Mouse (Mus musculus): ENCODE measurements at regions not wholly inside any gene's neighbourhood (a gene's known extent, or its start where the extent isn't known, plus 50 kb on each side); places are given as distances from the start of the nearest gene placed in this dataset.
A peak's percentile ranks its signal among the peaks of the same experiment; 100 is the strongest.

- Histone ChIP-seq H3K36me3 (ENCODE audit: control insufficient read depth in 1 of 2, insufficient read depth in 2 of 2, low read length in 2 of 2) (no peaks in the 10 kb centered on the region), H3K9ac (ENCODE audit: control insufficient read depth, low read depth, low read length, poor library complexity, severe bottlenecking) (no peak overlapping the region), H3K9me3 (replicated peaks; ENCODE audit: insufficient read depth, low read length) (no peaks in the 10 kb centered on the region), H3K79me2 (ENCODE audit: control insufficient read depth, insufficient read depth, low read length, poor library complexity) (no peaks in the 10 kb centered on the region), H3K27ac (ENCODE audit: control insufficient read depth, low read depth, low read length) (no peak overlapping the region), H3K4me3 (ENCODE audit: control insufficient read depth in 1 of 2, insufficient read depth in 1 of 2, low read depth in 2 of 2, low read length in 2 of 2) (no peak overlapping the region), H3K4me1 (ENCODE audit: control insufficient read depth in 1 of 2, insufficient read depth in 2 of 2, low read length in 2 of 2) (no peaks in the 10 kb centered on the region), H3K27me3 (ENCODE audit: control insufficient read depth in 1 of 2, insufficient read depth in 2 of 2, low read length in 2 of 2) (no peaks in the 10 kb centered on the region)
- DNase-seq (ENCODE audit: low read depth, low spot score) = no peak
- TF ChIP-seq KAT2A (conservative IDR thresholded peaks at IDR 0.05; ENCODE audit: low read depth, low read length) (no peak), UBTF (IDR thresholded peaks at IDR 0.05; ENCODE audit: borderline replicate concordance, insufficient read depth, low read depth, low read length) (no peak), POLR2A (IDR thresholded peaks at IDR 0.05; ENCODE audit: control insufficient read depth in 1 of 2, insufficient read depth in 1 of 2, low read depth in 1 of 2, low read length in 2 of 2, poor library complexity in 1 of 2) (no peak), CHD2 (IDR thresholded peaks at IDR 0.05; ENCODE audit: low read length) (no peak), ZMIZ1 (IDR thresholded peaks at IDR 0.05; ENCODE audit: low read depth, low read length) (no peak), JUND (IDR thresholded peaks at IDR 0.05; ENCODE audit: low read depth, low read length) (no peak), RAD21 (IDR thresholded peaks at IDR 0.05; ENCODE audit: low read depth, low read length) (no peak), HCFC1 (IDR thresholded peaks at IDR 0.05; ENCODE audit: low read depth, low read length) (no peak), POLR2AphosphoS2 (IDR thresholded peaks at IDR 0.05; ENCODE audit: low read length) (no peak)
Measured at GRCm38 (mm10) chr13:107808961-107809360, 235.3 kb upstream of the Smim15 start.

GRCm38 (mm10) chr13:107804418-107804817, 239.8 kb upstream of the Smim15 start:
- Histone ChIP-seq H3K79me2 (ENCODE audit: control insufficient read depth, insufficient read depth, low read length, poor library complexity) (no peaks in the 10 kb centered on the region), H3K27ac (ENCODE audit: control insufficient read depth, low read depth, low read length) (no peak overlapping the region), H3K27me3 (ENCODE audit: control insufficient read depth in 1 of 2, insufficient read depth in 2 of 2, low read length in 2 of 2) (no peaks in the 10 kb centered on the region), H3K4me3 (ENCODE audit: control insufficient read depth in 1 of 2, insufficient read depth in 1 of 2, low read depth in 2 of 2, low read length in 2 of 2) (no peak overlapping the region), H3K36me3 (ENCODE audit: control insufficient read depth in 1 of 2, insufficient read depth in 2 of 2, low read length in 2 of 2) (no peaks in the 10 kb centered on the region), H3K4me1 (ENCODE audit: control insufficient read depth in 1 of 2, insufficient read depth in 2 of 2, low read length in 2 of 2) (no peaks in the 10 kb centered on the region), H3K9ac (ENCODE audit: control insufficient read depth, low read depth, low read length, poor library complexity, severe bottlenecking) (no peak overlapping the region), H3K9me3 (replicated peaks; ENCODE audit: insufficient read depth, low read length) (no peaks in the 10 kb centered on the region)
- peak; percentile 72 for TF ChIP-seq RAD21 (IDR thresholded peaks at IDR 0.05; ENCODE audit: low read depth, low read length)
- TF ChIP-seq USF2 (IDR thresholded peaks at IDR 0.05; ENCODE audit: borderline replicate concordance in 1 of 2, insufficient read depth in 1 of 2, low read depth in 1 of 2, low read length in 2 of 2) = no peak
- no peak for TF ChIP-seq MXI1 (IDR thresholded peaks at IDR 0.05; ENCODE audit: low read depth, low read length)
- TF ChIP-seq ZNF384 (IDR thresholded peaks at IDR 0.05; ENCODE audit: low read depth, low read length) = no peak
- TF ChIP-seq KAT2A (conservative IDR thresholded peaks at IDR 0.05; ENCODE audit: low read depth, low read length) = no peak
- no peak for TF ChIP-seq CHD2 (IDR thresholded peaks at IDR 0.05; ENCODE audit: low read length)
- TF ChIP-seq EP300 (IDR thresholded peaks at IDR 0.05; ENCODE audit: low read depth in 1 of 2, low read length in 2 of 2) = no peak
- no peak for TF ChIP-seq HCFC1 (IDR thresholded peaks at IDR 0.05; ENCODE audit: low read depth, low read length)
- TF ChIP-seq MAX (IDR thresholded peaks at IDR 0.05; ENCODE audit: low read length) = no peak
- TF ChIP-seq GATA1 (IDR thresholded peaks at IDR 0.05; ENCODE audit: low read depth, low read length) = 0 out of 2 replicates have a peak, but pooled peaks have one; percentile 9
- no peak for TF ChIP-seq TBP (IDR thresholded peaks at IDR 0.05; ENCODE audit: low read depth, low read length)
- TF ChIP-seq ZC3H11A (IDR thresholded peaks at IDR 0.05; ENCODE audit: low read depth, low read length) = peak; percentile 60; the same call in 1 of the 2 replicates
- no peak for TF ChIP-seq TCF12 (IDR thresholded peaks at IDR 0.05; ENCODE audit: low read depth, low read length)
- peak; percentile 67 for TF ChIP-seq SMC3 (IDR thresholded peaks at IDR 0.05; ENCODE audit: low read depth, low read length)
- TF ChIP-seq CTCF (IDR thresholded peaks at IDR 0.05 in 2 of 3, conservative IDR thresholded peaks at IDR 0.05 in 1 of 3; ENCODE audit: control insufficient read depth in 1 of 3, insufficient read depth in 1 of 3, low read depth in 2 of 3, low read length in 3 of 3, poor library complexity in 1 of 3, severe bottlenecking in 1 of 3) = peak; percentile 40 to 71 (median 58)
- TF ChIP-seq BHLHE40 (IDR thresholded peaks at IDR 0.05; ENCODE audit: borderline replicate concordance, low read depth, low read length) = no peak
- DNase-seq (ENCODE audit: low read depth, low spot score) = peak; percentile 74
